Mouse (Mus musculus) megakaryocyte-erythroid progenitor cell, adult 5-6 weeks (primary cell): ENCODE results near the gene Dhfr. TPM values are rescaled to one million over a fixed set of nuclear protein-coding genes. Genes with fewer than 3 reads are reported as not detected.
"Not testable (repeated sequence)": the region's sequence is repeated elsewhere in the genome, so short reads cannot be mapped to it uniquely, and the experiment has no call there.

Source experiments
- ATAC-seq: replicated peaks from 2 replicates; pipeline ENCODE4 v1.8.0; 2016; ENCODE audit warnings: mild to moderate bottlenecking, inconsistent platforms; ENCODE audit not compliant: severe bottlenecking, poor library complexity, low FRiP score, low TSS enrichment
- total RNA-seq, 2 experiments: library from RNA; stranded (forward) in 1 of 2; stranded (reverse) in 1 of 2; fragments of 200-1000, 215-1000 nt in 1 of 2; fragments of >200 nt in 1 of 2; fragmentation: Nextera tagmentation in 1 of 2; gene quantifications; 2 replicates each; pipeline ENCODE4 v1.2.3; 2014 to 2017

Dhfr gene
- total RNA-seq, 2 experiments from 2014 or later = 24.9 to 30.3 TPM

DNA sequence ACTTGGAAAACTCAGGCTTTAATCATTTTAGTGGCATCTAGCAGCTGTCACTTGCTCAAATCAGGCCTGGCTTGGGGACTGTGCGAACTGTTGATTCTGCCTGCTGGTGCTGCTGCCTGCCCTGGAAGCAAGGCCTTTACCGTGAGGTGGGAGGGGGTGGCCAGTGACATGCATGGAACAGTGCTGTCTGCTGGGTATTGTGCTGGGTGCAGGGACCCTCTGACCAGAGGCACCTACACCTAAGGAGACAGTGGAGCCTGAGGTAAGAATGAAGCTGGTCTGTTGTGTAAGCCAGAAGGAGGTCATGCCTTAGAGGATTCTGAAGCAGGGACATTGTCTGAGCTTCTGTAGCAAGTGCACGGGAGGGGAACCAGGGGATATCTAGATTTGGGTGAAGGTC lies 16.3 kb downstream of the Dhfr start:
- no peak for ATAC-seq

DNA sequence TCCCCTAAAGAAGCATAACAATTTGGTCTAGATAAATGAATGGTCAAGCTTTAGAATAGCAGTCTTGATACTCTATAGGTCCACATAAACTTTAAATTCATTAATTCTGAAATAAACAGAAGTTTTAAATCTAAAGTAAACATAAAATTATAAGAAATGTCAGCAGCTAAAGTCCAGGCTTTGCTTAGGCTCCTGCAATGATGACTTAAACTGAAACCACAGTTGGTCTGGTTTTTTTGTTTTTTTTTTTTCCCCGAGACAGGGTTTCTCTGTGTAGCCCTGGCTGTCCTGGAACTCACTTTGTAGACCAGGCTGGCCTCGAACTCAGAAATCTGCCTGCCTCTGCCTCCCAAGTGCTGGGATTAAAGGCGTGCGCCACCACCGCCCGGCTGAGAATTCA lies 16.9 kb downstream of the Dhfr start:
- not testable (repeated sequence) for ATAC-seq

DNA sequence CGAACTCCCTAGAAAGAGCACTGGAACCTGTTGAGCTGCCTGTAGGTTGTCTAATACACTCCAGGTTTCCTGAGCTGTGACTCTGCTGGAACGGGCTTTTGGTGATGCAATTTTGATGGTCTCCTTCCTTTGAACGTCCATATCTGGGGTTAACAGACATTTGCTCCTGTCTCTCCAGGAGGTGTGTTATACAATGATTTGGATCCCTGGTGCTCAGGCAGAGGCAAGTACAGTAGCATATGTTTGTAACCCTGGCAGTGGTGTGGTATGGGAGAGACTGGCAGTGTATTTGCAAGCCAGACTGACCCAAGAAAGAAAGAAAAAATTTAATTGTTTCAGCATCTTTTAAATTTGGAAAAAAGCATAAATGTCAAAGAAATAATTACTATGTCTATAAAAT lies 32.8 kb downstream of the Dhfr start:
- no peak for ATAC-seq

DNA sequence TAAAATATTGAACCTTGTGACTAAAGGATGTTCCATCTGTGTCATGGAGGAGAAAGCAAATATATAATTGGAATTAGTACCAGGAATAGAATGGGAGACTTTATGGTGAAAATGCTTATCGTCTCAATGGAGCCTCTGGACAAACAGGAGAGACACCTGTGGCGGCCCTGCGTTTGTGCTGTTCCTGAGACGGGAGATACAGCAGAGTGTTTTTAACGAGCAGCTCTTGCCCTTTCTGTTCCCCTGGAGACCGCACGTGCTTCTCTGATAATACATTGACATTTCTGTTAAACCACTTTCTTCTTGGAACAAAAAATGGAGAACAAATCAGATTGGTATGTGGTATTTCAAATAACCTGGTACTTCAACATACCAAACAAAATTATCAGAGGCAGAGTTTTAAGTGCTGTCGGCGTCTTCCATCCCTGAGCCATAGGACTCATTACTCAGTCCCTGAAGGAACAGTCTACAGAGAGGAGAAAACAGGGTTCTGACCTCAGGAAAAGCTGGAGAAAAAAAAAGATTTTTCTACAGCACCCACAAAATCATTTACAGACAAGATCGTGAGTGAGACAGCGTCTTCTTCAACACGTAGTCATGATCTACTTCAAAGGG lies 38.6 kb downstream of the Dhfr start:
- no peak for ATAC-seq

DNA sequence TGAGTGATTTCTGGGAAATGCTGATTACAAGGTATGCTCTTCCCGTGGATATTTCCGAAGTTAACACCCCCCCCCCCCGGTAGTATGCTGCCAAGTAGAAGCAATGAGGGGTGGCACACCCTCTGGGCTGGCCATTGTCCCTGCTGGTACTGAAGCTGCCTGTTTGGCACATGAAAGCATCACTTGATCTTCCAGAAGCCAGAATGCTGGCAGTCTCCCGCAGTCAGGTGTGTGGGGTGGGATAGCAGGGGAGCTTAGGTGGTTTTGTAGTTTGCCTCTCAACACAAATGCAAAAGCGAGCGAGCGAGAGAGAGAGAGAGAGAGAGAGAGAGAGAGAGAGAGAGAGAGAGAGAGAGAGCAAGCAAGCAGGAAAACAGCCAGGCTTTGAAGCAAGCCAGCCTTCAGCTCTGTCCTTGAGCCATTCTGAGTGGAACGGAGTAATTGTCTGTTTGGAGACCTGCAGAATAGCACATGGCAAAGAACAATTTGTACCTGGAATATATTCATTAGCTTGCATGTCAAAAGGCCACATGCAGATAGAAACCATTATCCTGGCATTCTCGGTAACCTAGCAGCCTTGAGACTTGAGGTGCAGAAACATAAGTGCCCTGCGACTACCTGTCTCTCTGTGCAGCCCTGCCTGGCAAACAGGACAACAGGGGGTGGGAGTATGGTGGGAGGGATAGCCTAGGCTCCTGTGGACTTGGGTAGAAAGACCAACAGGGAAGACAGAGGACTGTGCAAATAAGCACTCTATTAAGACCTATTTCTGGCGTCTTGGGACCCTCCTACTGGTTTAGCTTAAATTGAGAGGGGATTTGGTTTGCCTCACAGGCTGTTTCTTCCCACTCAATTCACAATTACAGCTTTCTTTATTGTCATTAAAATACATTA lies 44.2 kb downstream of the Dhfr start:
- ATAC-seq = no peak

DNA sequence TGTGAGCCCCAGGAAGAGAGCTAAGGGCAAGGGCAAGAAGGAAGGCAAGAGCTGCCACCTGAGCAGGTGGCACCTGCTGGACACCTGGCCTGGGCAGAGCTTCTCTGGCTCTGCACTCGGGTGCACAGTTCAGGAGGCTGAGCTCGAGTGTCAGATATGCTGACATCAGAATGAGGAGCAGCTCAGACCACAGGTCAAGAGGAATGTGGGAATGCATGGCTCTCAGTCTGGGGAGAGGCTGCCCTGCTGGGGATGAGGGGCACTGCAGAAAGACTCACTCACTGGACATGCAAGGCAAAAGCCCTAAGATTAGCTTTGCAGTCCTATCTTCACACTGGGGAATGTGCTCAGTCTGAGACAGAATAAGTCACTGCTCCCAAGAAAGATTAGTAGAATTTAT lies 47.5 kb downstream of the Dhfr start:
- ATAC-seq = no peak

DNA sequence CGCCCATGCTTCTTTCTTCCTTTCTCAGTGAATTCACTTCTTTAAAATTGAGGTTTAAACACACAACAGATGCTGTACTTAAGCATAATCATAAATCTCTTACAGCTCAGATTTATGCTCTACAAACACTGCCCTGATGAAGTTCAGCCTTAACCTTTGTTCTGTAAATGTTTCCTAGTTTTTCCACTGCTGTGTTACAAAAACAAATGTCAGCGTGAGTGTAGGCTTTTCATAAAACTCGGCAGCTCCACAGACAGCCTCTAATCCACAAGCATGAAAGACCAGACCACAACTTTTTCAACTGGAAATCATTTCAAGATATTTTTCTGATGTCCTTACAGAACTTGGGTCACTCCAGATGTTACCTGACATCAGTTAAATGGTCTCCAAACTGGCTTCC lies 49.0 kb downstream of the Dhfr start:
- no peak for ATAC-seq

DNA sequence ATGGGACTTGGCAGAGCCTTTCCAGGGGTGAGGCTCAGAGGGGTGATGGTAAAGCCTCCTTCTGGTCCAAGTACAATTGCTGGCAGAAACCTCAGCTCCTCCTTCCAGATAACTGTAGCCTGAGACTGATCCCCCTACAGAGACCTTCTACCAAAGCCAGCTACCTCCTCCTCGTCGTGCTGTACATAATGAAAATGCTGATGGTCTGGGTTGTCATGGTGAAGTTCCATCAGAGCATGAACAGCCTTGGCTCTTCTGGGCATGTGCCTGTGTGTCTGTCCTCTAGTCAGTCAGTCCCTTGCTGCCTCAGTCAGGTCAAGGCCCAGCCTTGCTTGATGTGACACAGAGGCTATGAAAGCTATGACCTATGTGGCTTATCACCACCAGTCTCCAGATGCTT lies 56.0 kb downstream of the Dhfr start:
- ATAC-seq = no peak

DNA sequence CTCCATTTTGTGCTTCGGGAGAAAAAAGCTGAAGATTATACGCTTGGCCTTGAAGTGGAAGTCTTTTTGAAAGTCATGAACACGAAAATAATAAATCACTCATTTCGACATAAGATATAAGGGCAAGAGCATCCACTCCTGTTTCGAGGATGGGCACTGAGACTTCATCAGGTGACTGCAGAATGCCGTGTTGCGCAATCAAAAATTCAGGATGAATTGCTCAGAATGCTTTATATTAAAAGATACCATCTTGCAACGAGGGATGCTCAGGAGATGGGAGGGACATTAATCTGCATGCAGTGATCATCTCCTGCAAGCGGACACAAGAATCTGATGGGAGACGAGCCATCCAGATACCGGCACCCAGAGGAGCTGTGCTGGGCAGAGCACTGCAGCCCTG lies 65.1 kb downstream of the Dhfr start:
- no peak for ATAC-seq

DNA sequence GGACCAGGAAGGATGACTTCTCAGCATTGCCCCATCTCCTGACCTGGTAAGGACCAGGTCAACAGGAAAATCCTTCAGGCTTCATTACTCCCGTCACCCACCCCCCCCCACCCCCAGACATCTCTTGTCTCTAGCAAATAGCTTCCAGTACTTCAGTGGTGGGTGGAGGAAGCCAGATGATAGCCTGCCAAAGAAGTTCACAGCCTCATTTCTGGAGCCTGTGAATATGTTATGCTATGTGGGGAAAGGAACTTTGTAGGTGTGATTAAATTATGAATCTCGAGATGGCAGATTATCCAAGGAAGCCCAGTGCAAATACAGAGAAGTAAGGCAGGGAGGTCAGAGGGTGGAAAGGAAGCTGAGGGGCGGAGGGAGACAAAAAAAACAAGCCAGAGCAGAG lies 69.2 kb downstream of the Dhfr start:
- ATAC-seq = no peak

DNA sequence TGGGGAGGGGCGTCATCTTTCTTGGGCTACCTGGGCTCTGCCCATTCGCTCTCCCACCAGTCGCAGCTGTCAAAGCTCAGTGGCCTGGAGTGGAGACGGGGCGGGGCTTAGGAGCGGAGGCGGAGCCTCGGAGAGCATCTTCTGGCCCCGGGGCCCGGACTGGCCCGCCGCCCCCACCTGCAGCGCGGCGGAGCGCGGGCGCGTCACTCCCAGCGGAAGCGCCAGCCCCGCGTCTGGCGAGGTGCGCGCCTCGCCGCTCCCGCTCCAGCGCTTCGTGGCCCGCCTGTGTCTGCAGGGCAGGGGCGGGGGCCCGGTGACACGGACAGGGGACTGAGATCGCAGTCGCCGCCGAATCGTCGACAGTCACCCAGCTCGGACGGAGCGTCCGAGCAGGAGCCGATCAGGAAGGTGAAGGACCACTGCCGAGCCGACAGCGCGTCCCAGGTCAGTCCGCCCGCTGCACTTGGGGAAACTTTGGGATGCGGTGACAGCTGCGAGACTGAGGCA lies 71.3 kb downstream of the Dhfr start, which contains the start of gene Ankrd34b:
Gene Ankrd34b (plus strand): TSS at position 139 of the 507 bp plus-strand sequence.
- peak; percentile 47; the same call in 1 of the 2 replicates for ATAC-seq

DNA sequence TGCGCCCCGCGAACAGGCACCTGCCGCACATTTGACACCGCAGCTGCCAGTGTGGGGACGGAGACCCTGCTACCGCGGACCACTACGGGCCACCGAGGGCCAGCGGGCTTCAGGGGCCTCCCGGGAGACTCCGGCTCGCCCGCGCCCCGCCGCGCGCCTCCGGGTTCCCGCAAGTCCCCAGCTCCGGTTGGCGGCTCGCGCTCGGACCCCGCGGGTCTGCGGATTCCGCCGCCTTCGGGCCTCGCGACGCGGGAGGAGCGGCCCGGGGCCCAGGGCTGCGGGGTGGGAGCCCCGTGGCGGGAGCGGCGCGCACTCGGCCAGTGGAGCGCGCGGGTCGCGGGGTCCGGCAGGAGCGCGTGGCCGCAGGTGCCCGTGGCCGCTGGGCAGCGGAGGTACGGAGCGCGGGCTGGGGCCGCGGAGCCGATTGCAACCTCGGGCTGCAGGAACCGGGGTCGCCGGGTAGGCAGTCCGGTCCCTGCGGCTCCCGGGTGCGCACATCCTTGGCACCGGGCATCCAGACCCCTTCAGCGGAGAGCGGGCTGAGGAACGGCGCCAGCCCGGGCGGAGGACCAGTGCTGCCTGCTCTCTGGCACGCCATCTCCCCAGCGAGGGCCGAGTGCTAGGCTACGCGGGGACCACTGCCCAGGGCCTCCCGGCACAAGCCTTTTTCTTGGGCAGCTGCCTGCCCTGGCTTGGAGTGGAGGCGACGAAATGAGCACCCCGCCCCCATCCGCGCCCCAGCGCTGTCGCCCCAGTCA lies 71.9 kb downstream of the Dhfr start:
- ATAC-seq = no peak

DNA sequence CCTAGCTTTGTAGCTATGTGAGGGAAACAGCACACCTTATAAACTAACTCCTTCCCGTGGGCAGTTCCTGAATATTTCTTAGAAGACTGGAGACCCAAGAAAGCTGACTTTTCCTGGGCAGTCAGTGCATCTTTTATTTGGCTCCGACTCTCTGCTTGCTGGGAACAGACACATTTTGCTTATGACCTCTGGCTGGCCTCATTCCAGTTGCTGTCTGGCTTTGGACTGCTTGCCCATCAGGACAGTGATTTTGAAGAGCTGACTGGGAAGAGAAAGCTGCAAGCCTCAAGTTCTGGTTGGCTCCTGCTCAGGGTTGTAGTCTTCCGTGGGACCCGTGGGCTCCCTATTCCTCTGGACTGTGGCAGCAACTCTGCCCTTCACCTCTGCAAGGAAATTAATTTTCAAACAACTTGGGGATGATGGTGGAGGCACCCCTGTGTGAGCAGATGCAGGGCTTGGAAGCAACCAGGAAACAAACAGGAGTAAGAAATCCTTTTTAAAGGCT lies 72.9 kb downstream of the Dhfr start:
- no peak for ATAC-seq

Other genes starting within 250 kb of the Dhfr start
- gene Rasgrf2, start 223.1 kb upstream of the Dhfr start, total RNA-seq (2014; fragmentation: Nextera tagmentation) = 0.17 and 0.74 TPM in 2 replicates
- gene Rasgrf2, start 223.1 kb upstream of the Dhfr start, total RNA-seq (2017) = not detected in 2 replicates
- not detected in 2 replicates for gene Gm20379, start 48.7 kb upstream of the Dhfr start, total RNA-seq (2014; fragmentation: Nextera tagmentation)
- not detected in 2 replicates for gene Gm20379, start 48.7 kb upstream of the Dhfr start, total RNA-seq (2017)
- 56.3 and 63.4 TPM in 2 replicates for gene Msh3, start 277 bp downstream of the Dhfr start, total RNA-seq (2014; fragmentation: Nextera tagmentation)
- gene Msh3, start 277 bp downstream of the Dhfr start, total RNA-seq (2017) = 57.2 and 59.9 TPM in 2 replicates
- not detected in 2 replicates for gene Ankrd34b, start 71.2 kb downstream of the Dhfr start, total RNA-seq (2014; fragmentation: Nextera tagmentation)
- not detected in 2 replicates for gene Ankrd34b, start 71.2 kb downstream of the Dhfr start, total RNA-seq (2017)
- gene Fam151b, start 129.3 kb downstream of the Dhfr start, total RNA-seq (2014; fragmentation: Nextera tagmentation) = 0.84 and 4.3 TPM in 2 replicates
- 1.4 and 11.3 TPM in 2 replicates for gene Fam151b, start 129.3 kb downstream of the Dhfr start, total RNA-seq (2017)
- 4.7 and 6.5 TPM in 2 replicates for gene Zfyve16, start 176.1 kb downstream of the Dhfr start, total RNA-seq (2014; fragmentation: Nextera tagmentation)
- gene Zfyve16, start 176.1 kb downstream of the Dhfr start, total RNA-seq (2017) = 4.0 and 5.9 TPM in 2 replicates
- not detected in 2 replicates for gene Spz1, start 221.4 kb downstream of the Dhfr start, total RNA-seq (2014; fragmentation: Nextera tagmentation)
- gene Spz1, start 221.4 kb downstream of the Dhfr start, total RNA-seq (2017) = not detected in 2 replicates